Comparison of ENCODE assay signal across 13 mouse cellular contexts in the genomic region with DNA sequence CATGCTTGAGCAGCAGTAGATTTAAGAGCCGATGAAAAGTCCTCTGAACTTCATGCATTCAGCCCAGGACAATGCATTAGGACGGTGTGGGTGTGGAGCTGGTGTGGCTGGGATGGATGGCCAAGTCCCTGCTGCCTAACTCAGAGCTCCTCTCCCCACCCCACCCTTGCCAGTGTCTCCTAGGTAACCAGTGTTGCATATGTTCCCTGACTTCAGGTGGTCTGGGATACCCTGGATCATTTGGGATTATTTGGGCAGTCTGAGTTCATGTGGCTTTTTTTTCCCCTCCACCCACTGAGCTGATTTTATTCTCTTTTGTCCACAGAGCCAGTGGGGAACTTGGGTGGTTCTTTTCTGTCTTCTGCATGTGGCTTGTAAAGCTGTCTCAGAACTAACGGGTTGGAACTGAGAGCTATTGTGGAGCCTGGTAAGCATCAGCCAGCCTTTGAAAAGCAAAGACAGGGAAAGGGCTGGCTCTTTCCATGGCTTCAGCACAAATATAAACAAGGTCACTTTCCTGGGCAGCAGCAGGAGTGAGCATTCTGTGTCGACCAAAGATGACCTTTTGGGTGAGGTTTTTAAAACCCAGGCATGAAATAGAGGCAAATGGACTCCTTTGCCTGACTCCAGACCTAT.
DNase-seq lines count a peak whose midpoint lies in the region; ATAC-seq lines count a peak whose summit lies in the region.
"Had no signal": no experiment of that assay in that cellular context is flagged by ENCODE, and none has a peak within 500 bp of the region (broad histone marks: within the 10 kb centered on the region; RNA-seq: fewer than 3 reads in every experiment).

No protein-coding gene starts in this region.

- no peak overlapping the region for H3K4me2 ChIP-seq in kidney, embryonic 15.5 days
- H3K4me2 ChIP-seq in hindbrain, embryonic 11.5 days (replicated peaks; ENCODE audit: low read depth, low read length): no peak overlapping the region
- H3K4me2 ChIP-seq in midbrain, embryonic 16.5 days (ENCODE audit: low read length): no peak overlapping the region
- H3K4me2 ChIP-seq: limb, embryonic 15.5 days had no signal

- DNase-seq in kidney, adult 9 months: no peak
- peak; percentile 47 for DNase-seq in embryo, embryonic 11 days
- DNase-seq in hindbrain, embryonic 11.5 days (ENCODE audit: low spot score): peak; percentile 18
- no peak for DNase-seq in kidney, postnatal 10 days
- no peak for DNase-seq in retina, postnatal 1 day
- DNase-seq: adrenal gland, postnatal 25 days; kidney, adult 2 months; right cerebral cortex, postnatal 14 days; thymus, postnatal 25 days had no signal

- no peaks in the 10 kb centered on the region; the same call in 1 of the 2 replicates for H3K27me3 ChIP-seq in kidney, embryonic 15.5 days
- H3K27me3 ChIP-seq in hindbrain, embryonic 11.5 days (ENCODE audit: control insufficient read depth, insufficient read depth, low read length): peaks cover 3% of the 10 kb centered on the region; the same call in 1 of the 2 replicates
- H3K27me3 ChIP-seq in midbrain, embryonic 16.5 days (ENCODE audit: control insufficient read depth, insufficient read depth, low read depth, low read length): peaks cover 32% of the 10 kb centered on the region
- H3K27me3 ChIP-seq: limb, embryonic 15.5 days had no signal

- H3K9me3 ChIP-seq in kidney, embryonic 15.5 days (replicated peaks): no peaks in the 10 kb centered on the region
- H3K9me3 ChIP-seq in hindbrain, embryonic 11.5 days (ENCODE audit: control insufficient read depth, low read length): no peaks in the 10 kb centered on the region
- H3K9me3 ChIP-seq in midbrain, embryonic 16.5 days (replicated peaks; ENCODE audit: control insufficient read depth, low read length, poor library complexity, severe bottlenecking): no peaks in the 10 kb centered on the region
- H3K9me3 ChIP-seq: limb, embryonic 15.5 days had no signal

- H3K36me3 ChIP-seq in kidney, embryonic 15.5 days: no peaks in the 10 kb centered on the region
- no peaks in the 10 kb centered on the region for H3K36me3 ChIP-seq in hindbrain, embryonic 11.5 days (ENCODE audit: control insufficient read depth, insufficient read depth, low read length)
- no peaks in the 10 kb centered on the region for H3K36me3 ChIP-seq in midbrain, embryonic 16.5 days (ENCODE audit: control insufficient read depth, insufficient read depth, low read length)
- H3K36me3 ChIP-seq: limb, embryonic 15.5 days had no signal

- ATAC-seq in kidney, embryonic 15.5 days (replicated peaks; ENCODE audit: low FRiP score): peak; percentile 66; the same call in 1 of the 2 replicates
- peak; percentile 82 for ATAC-seq in hindbrain, embryonic 11.5 days (ENCODE audit: low FRiP score)
- peak; percentile 75 for ATAC-seq in midbrain, embryonic 16.5 days
- ATAC-seq in erythroblast, adult 5-6 weeks (replicated peaks; ENCODE audit: low FRiP score, poor library complexity, severe bottlenecking): no peak

- H3K27ac ChIP-seq in kidney, embryonic 15.5 days: 0 out of 2 replicates have a peak overlapping the region, but pooled peaks have one; percentile 22
- H3K27ac ChIP-seq in hindbrain, embryonic 11.5 days (ENCODE audit: low read depth, low read length): no peak overlapping the region
- no peak overlapping the region for H3K27ac ChIP-seq in midbrain, embryonic 16.5 days (ENCODE audit: low read length)
- H3K27ac ChIP-seq: limb, embryonic 15.5 days had no signal

- no peak overlapping the region for H3K4me3 ChIP-seq in kidney, embryonic 15.5 days (replicated peaks)
- no peak overlapping the region for H3K4me3 ChIP-seq in hindbrain, embryonic 11.5 days (ENCODE audit: low read depth, low read length)
- no peak overlapping the region for H3K4me3 ChIP-seq in midbrain, embryonic 16.5 days (ENCODE audit: low read depth, low read length)
- H3K4me3 ChIP-seq: limb, embryonic 15.5 days had no signal

- H3K9ac ChIP-seq in kidney, embryonic 15.5 days: no peak overlapping the region
- no peak overlapping the region for H3K9ac ChIP-seq in hindbrain, embryonic 11.5 days (ENCODE audit: low read depth, low read length)
- H3K9ac ChIP-seq in midbrain, embryonic 16.5 days (ENCODE audit: low read depth, low read length): no peak overlapping the region
- H3K9ac ChIP-seq: limb, embryonic 15.5 days had no signal

- peaks cover 19% of the 10 kb centered on the region for H3K4me1 ChIP-seq in kidney, embryonic 15.5 days
- H3K4me1 ChIP-seq in hindbrain, embryonic 11.5 days (replicated peaks; ENCODE audit: control insufficient read depth, insufficient read depth, low read length): no peaks in the 10 kb centered on the region
- no peaks in the 10 kb centered on the region; the same call in 1 of the 2 replicates for H3K4me1 ChIP-seq in midbrain, embryonic 16.5 days (ENCODE audit: control insufficient read depth, insufficient read depth, low read length)

- 13% methylated on average over 4 of the region's 4 CpGs for WGBS in kidney, embryonic 15.5 days
- 15% methylated on average over 4 of the region's 4 CpGs for WGBS in hindbrain, embryonic 11.5 days
- WGBS in midbrain, embryonic 16.5 days: 2% methylated on average over 4 of the region's 4 CpGs

Comparison
In these comparisons a context has a peak if more than half of its experiments do, and no peak if none do; other contexts are left out.
1. DNase-seq: peak in embryo, embryonic 11 days (single experiment) and hindbrain, embryonic 11.5 days (single experiment); none in kidney, adult 9 months (single experiment), kidney, postnatal 10 days (single experiment) and retina, postnatal 1 day (single experiment).